Mouse (Mus musculus) CD4-positive, CD25-positive, alpha-beta regulatory T cell (primary cell): ENCODE results near the gene P3h1. TPM values are rescaled to one million over a fixed set of nuclear protein-coding genes. Genes with fewer than 3 reads are reported as not detected.

Source experiments
- polyA plus RNA-seq: library from polyadenylated mRNA; unstranded; fragments of 100-300 nt; shearing (Covaris generic); gene quantifications from one replicate; pipeline ENCODE4 v1.2.1, GENCODE M21; 2017

The P3h1 gene
- polyA plus RNA-seq: 3.9 TPM

GRCm38 (mm10) chr4:119232410-119233255 is at the start of gene P3h1, which contains the start of gene AU022252:
TSS of gene P3h1 (plus strand) at chr4:119232915.
TSS of gene AU022252 (minus strand) at chr4:119232712.

DNA sequence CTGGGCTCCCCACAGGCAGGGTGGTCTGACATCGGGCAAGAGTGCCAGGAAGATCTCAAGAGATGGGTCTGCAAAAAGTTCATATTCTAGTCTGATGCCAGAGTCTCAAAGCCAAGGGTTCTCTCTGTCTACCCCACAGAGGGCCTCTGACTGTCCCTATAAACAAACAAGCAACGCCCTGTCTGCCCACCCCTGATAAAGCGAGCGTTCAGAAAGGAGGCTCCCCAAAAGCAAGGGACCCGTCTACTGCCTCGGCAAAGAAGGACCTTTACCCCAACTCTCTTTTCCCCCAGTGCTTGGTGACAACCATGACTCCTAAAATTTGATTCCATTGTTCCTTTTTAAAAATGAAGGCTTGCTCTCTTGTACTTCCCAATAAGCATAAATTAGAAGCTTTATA is 42.9 kb upstream of the P3h1 start, which contains the start of gene Ermap:
TSS of gene Ermap (minus strand) at position 148 of the 400 bp plus-strand sequence.

GRCm38 (mm10) chr4:119194909-119195581 is 37.7 kb upstream of the P3h1 start, which contains the start of gene Svbp:
TSS of gene Svbp (plus strand) at chr4:119195306.

DNA sequence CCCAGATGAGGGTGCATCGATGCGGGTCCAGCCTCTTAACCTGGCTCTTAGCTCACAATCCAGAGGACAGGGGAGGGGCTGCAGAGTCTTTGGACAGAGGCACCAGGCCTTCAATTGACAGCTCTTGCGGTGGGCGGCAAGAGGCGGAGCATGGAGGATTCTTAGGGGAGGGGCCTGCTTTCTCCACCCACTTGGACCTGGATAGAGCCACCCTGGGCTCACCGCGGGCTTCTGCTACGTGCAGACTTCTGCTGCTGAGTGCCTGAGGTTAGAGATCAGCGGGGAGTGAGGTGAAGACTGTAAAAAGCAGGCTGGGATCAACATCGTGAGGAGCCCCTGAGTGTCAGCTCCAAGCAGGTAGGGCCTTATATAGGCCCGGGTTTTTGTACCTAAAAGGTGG is 14.5 kb upstream of the P3h1 start, which contains the start of gene Tmem269:
TSS of gene Tmem269 (minus strand) at position 49 of the 400 bp plus-strand sequence.

DNA sequence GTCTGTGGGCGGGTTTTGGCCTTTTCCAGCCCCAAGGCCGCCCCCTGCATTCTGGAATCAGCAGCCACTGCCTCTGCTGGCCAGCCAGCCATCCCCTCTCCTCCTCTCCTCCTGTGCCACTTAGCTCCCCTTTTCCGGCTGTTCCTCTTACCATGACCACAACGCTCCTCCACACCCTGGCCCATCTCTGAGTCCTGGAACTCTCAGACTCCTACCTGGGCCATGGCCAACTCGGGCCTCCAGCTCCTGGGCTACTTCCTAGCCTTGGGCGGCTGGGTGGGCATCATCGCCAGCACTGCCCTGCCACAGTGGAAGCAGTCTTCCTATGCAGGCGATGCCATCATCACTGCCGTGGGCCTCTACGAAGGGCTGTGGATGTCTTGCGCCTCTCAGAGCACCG is 22.6 kb downstream of the P3h1 start, which contains the start of gene Cldn19:
TSS of gene Cldn19 (plus strand) at position 64 of the 400 bp plus-strand sequence.

GRCm38 (mm10) chr4:119294415-119295133 is 61.9 kb downstream of the P3h1 start, which contains the start of gene Ybx1:
TSS of gene Ybx1 (minus strand) at chr4:119294604.

Other genes starting within 250 kb of the P3h1 start
- 54.3 TPM for gene Slc2a1, start 124.2 kb upstream of the P3h1 start, polyA plus RNA-seq
- gene Zfp691, start 58.7 kb upstream of the P3h1 start, polyA plus RNA-seq: 2.1 TPM
- gene Ermap, start 42.9 kb upstream of the P3h1 start, polyA plus RNA-seq: 0.53 TPM
- gene Svbp, start 37.6 kb upstream of the P3h1 start, polyA plus RNA-seq: 67.0 TPM
- 0.73 TPM for gene Tmem269, start 14.7 kb upstream of the P3h1 start, polyA plus RNA-seq
- 16.7 TPM for gene AU022252, start 203 bp upstream of the P3h1 start, polyA plus RNA-seq
- not detected for gene Cldn19, start 22.5 kb downstream of the P3h1 start, polyA plus RNA-seq
- gene Ybx1, start 61.7 kb downstream of the P3h1 start, polyA plus RNA-seq: 478 TPM
- 47.9 TPM for gene Ppih, start 87.6 kb downstream of the P3h1 start, polyA plus RNA-seq
- 7.9 TPM for gene Ccdc30, start 182.6 kb downstream of the P3h1 start, polyA plus RNA-seq
- 61.3 TPM for gene Ppcs, start 189.5 kb downstream of the P3h1 start, polyA plus RNA-seq
- gene Zmynd12, start 189.9 kb downstream of the P3h1 start, polyA plus RNA-seq: 0.78 TPM